Mouse (Mus musculus) hindbrain, postnatal 0 days (tissue): ENCODE measurements around the gene Pomt1. TPM values are rescaled to one million over a fixed set of nuclear protein-coding genes. Genes with fewer than 3 reads are reported as not detected.

ENCODE experiments used
- ATAC-seq: fragments of 200-750 bp; cut with Nextera tagmentation; 2 replicates; pipeline ENCODE4 v1.8.0; 2017; ENCODE audit warnings: mild to moderate bottlenecking, moderate TSS enrichment, moderate library complexity
- DNase-seq: peaks from one replicate; pipeline ENCODE4 v3.0.0-alpha.2; 2015; ENCODE audit warnings: low spot score
- H3K27ac ChIP-seq: fragments of 300-500 bp; sonication (generic); 2 replicates; pipeline ENCODE4 v1.5.1; 2014; ENCODE audit warnings: mild to moderate bottlenecking
- H3K27me3 ChIP-seq: fragments of 300-500 bp; sonication (generic); 2 replicates; pipeline ENCODE4 v1.6.1; 2014; ENCODE audit warnings: low read length, mixed read lengths; ENCODE audit not compliant: insufficient read depth
- H3K36me3 ChIP-seq: fragments of 300-500 bp; sonication (generic); 2 replicates; pipeline ENCODE4 v1.6.1; 2014; ENCODE audit warnings: low read length, mixed read lengths; ENCODE audit not compliant: insufficient read depth
- H3K4me1 ChIP-seq: fragments of 300-500 bp; sonication (generic); 2 replicates; pipeline ENCODE4 v1.6.1; 2014; ENCODE audit warnings: antibody characterized with exemption, low read length, mixed read lengths; ENCODE audit not compliant: insufficient read depth
- H3K4me2 ChIP-seq: fragments of 300-500 bp; sonication (generic); 2 replicates; pipeline ENCODE4 v1.6.1; 2014; ENCODE audit warnings: low read depth, mild to moderate bottlenecking, low read length, moderate library complexity, mixed read lengths
- H3K4me3 ChIP-seq: fragments of 300-500 bp; sonication (generic); 2 replicates; pipeline ENCODE4 v1.5.1; 2014; ENCODE audit warnings: low read length
- H3K9ac ChIP-seq: fragments of 300-500 bp; sonication (generic); replicated peaks from 2 replicates; pipeline ENCODE4 v1.6.1; 2014; ENCODE audit warnings: mild to moderate bottlenecking, low read length, moderate library complexity, mixed read lengths
- H3K9me3 ChIP-seq: fragments of 300-500 bp; sonication (generic); 2 replicates; pipeline ENCODE4 v1.6.1; 2016; ENCODE audit warnings: low read length, mixed read lengths
- CTCF ChIP-seq: IDR thresholded peaks from 2 replicates; pipeline ENCODE4 v1.5.1; 2016; ENCODE audit warnings: antibody characterized with exemption, control low read depth, low read depth
- WGBS: fragments of 180-500 bp; shearing (Covaris S2); extraction: QIAGEN DNeasy Blood & Tissue Kit; methylation state at CpG from one replicate; pipeline ENCODE4 v1.1.7; 2014; 5-methylcytosine and 5-hydroxymethylcytosine counted together
- polyA plus RNA-seq: library from polyadenylated mRNA; unstranded; fragments of >200 nt; fragmentation: Nextera tagmentation; extraction: Ambion mirVana; gene quantifications from 2 replicates; pipeline ENCODE4 v1.2.1, GENCODE M21; 2015
- total RNA-seq: library from RNA; depleted of rRNA; stranded (reverse); fragments of >200 nt; gene quantifications from 2 replicates; pipeline ENCODE4 v1.2.3, GENCODE M21; 2014; rRNA removed

Pomt1 gene
- total and polyA plus RNA-seq, 2 experiments from 2014 or later, result 18.0 to 41.8 TPM

- H3K9ac ChIP-seq, result no peak overlapping the region
- no peaks in the 10 kb centered on the region for H3K4me1 ChIP-seq
- no peak overlapping the region for H3K27ac ChIP-seq
- no peaks in the 10 kb centered on the region for H3K9me3 ChIP-seq
- peak; percentile 77 for TF ChIP-seq CTCF
- H3K4me3 ChIP-seq, result no peak overlapping the region
- peaks cover 68% of the 10 kb centered on the region for H3K36me3 ChIP-seq
- no peak overlapping the region for H3K4me2 ChIP-seq
- DNase-seq, result peak; percentile 35
- no peak for ATAC-seq
- WGBS, result 54% methylated on average over 8 of the region's 8 CpGs
- no peaks in the 10 kb centered on the region for H3K27me3 ChIP-seq
Observed at GRCm38 (mm10) chr2:32304145-32304832, 67.9 kb downstream of the Pomt1 start.

Other genes starting within 250 kb of the Pomt1 start
- 0.83 and 1.3 TPM in 2 replicates for gene Fam78a, start 151.7 kb upstream of the Pomt1 start, total RNA-seq
- 0.21 and 0.39 TPM in 2 replicates for gene Fam78a, start 151.7 kb upstream of the Pomt1 start, polyA plus RNA-seq
- gene Plpp7, start 141.1 kb upstream of the Pomt1 start, total RNA-seq, result 39.2 and 50.5 TPM in 2 replicates
- gene Plpp7, start 141.1 kb upstream of the Pomt1 start, polyA plus RNA-seq, result 28.2 and 28.3 TPM in 2 replicates
- gene Prrc2b, start 85.5 kb upstream of the Pomt1 start, total RNA-seq, result 188 and 206 TPM in 2 replicates
- gene Prrc2b, start 85.5 kb upstream of the Pomt1 start, polyA plus RNA-seq, result 44.8 and 55.9 TPM in 2 replicates
- gene Uck1, start 23.6 kb downstream of the Pomt1 start, total RNA-seq, result 115 and 138 TPM in 2 replicates
- gene Uck1, start 23.6 kb downstream of the Pomt1 start, polyA plus RNA-seq, result 90.8 and 92.5 TPM in 2 replicates
- gene Golga2, start 50.8 kb downstream of the Pomt1 start, total RNA-seq, result 49.3 and 55.8 TPM in 2 replicates
- gene Golga2, start 50.8 kb downstream of the Pomt1 start, polyA plus RNA-seq, result 24.4 and 25.7 TPM in 2 replicates
- 302 and 319 TPM in 2 replicates for gene Swi5, start 51.5 kb downstream of the Pomt1 start, total RNA-seq
- gene Swi5, start 51.5 kb downstream of the Pomt1 start, polyA plus RNA-seq, result 487 and 513 TPM in 2 replicates
- gene Ciz1, start 115.7 kb downstream of the Pomt1 start, total RNA-seq, result 87.6 and 103 TPM in 2 replicates
- gene Ciz1, start 115.7 kb downstream of the Pomt1 start, polyA plus RNA-seq, result 33.3 and 40.3 TPM in 2 replicates
- 190 and 211 TPM in 2 replicates for gene Dnm1, start 116.7 kb downstream of the Pomt1 start, total RNA-seq
- 87.6 and 96.9 TPM in 2 replicates for gene Dnm1, start 116.7 kb downstream of the Pomt1 start, polyA plus RNA-seq
- gene 1110008P14Rik, start 145.3 kb downstream of the Pomt1 start, total RNA-seq, result 458 and 481 TPM in 2 replicates
- 220 and 233 TPM in 2 replicates for gene 1110008P14Rik, start 145.3 kb downstream of the Pomt1 start, polyA plus RNA-seq
- gene Lcn2, start 151.7 kb downstream of the Pomt1 start, total RNA-seq, result 0.31 and 0.58 TPM in 2 replicates
- 0.80 and 0.93 TPM in 2 replicates for gene Lcn2, start 151.7 kb downstream of the Pomt1 start, polyA plus RNA-seq
- gene Ptges2, start 159.3 kb downstream of the Pomt1 start, total RNA-seq, result 41.3 and 45.5 TPM in 2 replicates
- gene Ptges2, start 159.3 kb downstream of the Pomt1 start, polyA plus RNA-seq, result 55.6 and 57.0 TPM in 2 replicates
- gene Naif1, start 213.9 kb downstream of the Pomt1 start, total RNA-seq, result 3.1 and 3.7 TPM in 2 replicates
- 2.9 and 3.0 TPM in 2 replicates for gene Naif1, start 213.9 kb downstream of the Pomt1 start, polyA plus RNA-seq
- 64.3 and 69.6 TPM in 2 replicates for gene Slc25a25, start 214.9 kb downstream of the Pomt1 start, total RNA-seq
- gene Slc25a25, start 214.9 kb downstream of the Pomt1 start, polyA plus RNA-seq, result 44.4 and 46.4 TPM in 2 replicates